In genomic region chr17:87041739-87042138, GRCm38 (mm10) we compare ENCODE assay signal across 10 mouse cellular contexts. TPM values are rescaled to one million over a fixed set of nuclear protein-coding genes. Genes with fewer than 3 reads are reported as not detected.
A peak's percentile ranks its signal among the peaks of the same experiment; 100 is the strongest.
DNase-seq lines count a peak whose midpoint lies in the region; ATAC-seq and TF ChIP-seq lines count a peak whose summit lies in the region.
"Had no signal": no experiment of that assay in that cellular context is flagged by ENCODE, and none has a peak within 500 bp of the region (broad histone marks: within the 10 kb centered on the region; RNA-seq: fewer than 3 reads in every experiment).

No protein-coding gene starts in this region.

- 63% methylated on average over 19 of the region's 19 CpGs for WGBS in midbrain, postnatal 0 days
- WGBS in hindbrain, embryonic 13.5 days, result 76% methylated on average over 19 of the region's 19 CpGs

- no peak for TF ChIP-seq CTCF in midbrain, postnatal 0 days (IDR thresholded peaks at IDR 0.05)

- H3K9me3 ChIP-seq in midbrain, postnatal 0 days (ENCODE audit: low read length), result no peaks in the 10 kb centered on the region
- no peaks in the 10 kb centered on the region for H3K9me3 ChIP-seq in hindbrain, embryonic 13.5 days
- H3K9me3 ChIP-seq: embryonic facial prominence, embryonic 12.5 days had no signal

- H3K4me1 ChIP-seq in midbrain, postnatal 0 days (ENCODE audit: insufficient read depth, low read length), result no peaks in the 10 kb centered on the region
- no peaks in the 10 kb centered on the region for H3K4me1 ChIP-seq in hindbrain, embryonic 13.5 days (replicated peaks)
- H3K4me1 ChIP-seq: embryonic facial prominence, embryonic 12.5 days had no signal

- no peak overlapping the region for H3K4me3 ChIP-seq in midbrain, postnatal 0 days (ENCODE audit: low read depth, low read length)
- H3K4me3 ChIP-seq in hindbrain, embryonic 13.5 days, result no peak overlapping the region
- H3K4me3 ChIP-seq: embryonic facial prominence, embryonic 12.5 days had no signal

- DNase-seq in heart, adult 11 months, result peak; percentile 82
- DNase-seq in heart, postnatal 10 days, result no peak
- peak; percentile 85 for DNase-seq in brain, adult 2 months (ENCODE audit: low read depth, low spot score)
- DNase-seq in layer of hippocampus, postnatal 36 days, result peak; percentile 26 to 37
- DNase-seq in midbrain, postnatal 0 days (ENCODE audit: low spot score), result no peak
- DNase-seq in testis, postnatal 14 days (ENCODE audit: low spot score), result no peak
- DNase-seq: kidney, adult 9 months had no signal

- ATAC-seq in midbrain, postnatal 0 days (ENCODE audit: low FRiP score), result 0 out of 2 replicates have a peak, but pooled peaks have one; percentile 15
- no peak for ATAC-seq in hindbrain, embryonic 13.5 days (ENCODE audit: low FRiP score)
- ATAC-seq in activated CD4-positive, CD25-positive, alpha-beta regulatory T cell, adult 4 months, result no peak

- H3K4me2 ChIP-seq in midbrain, postnatal 0 days (ENCODE audit: low read depth, low read length, poor library complexity, severe bottlenecking), result peak overlapping the region; percentile 18; the same call in 1 of the 2 replicates
- H3K4me2 ChIP-seq in hindbrain, embryonic 13.5 days, result no peak overlapping the region
- H3K4me2 ChIP-seq: embryonic facial prominence, embryonic 12.5 days had no signal

- H3K9ac ChIP-seq in midbrain, postnatal 0 days (replicated peaks; ENCODE audit: low read length, poor library complexity, severe bottlenecking), result no peak overlapping the region
- no peak overlapping the region for H3K9ac ChIP-seq in hindbrain, embryonic 13.5 days
- H3K9ac ChIP-seq: embryonic facial prominence, embryonic 12.5 days had no signal

- peaks cover 3% of the 10 kb centered on the region; the same call in 1 of the 2 replicates for H3K36me3 ChIP-seq in midbrain, postnatal 0 days (ENCODE audit: insufficient read depth, low read length)
- peaks cover 19% of the 10 kb centered on the region for H3K36me3 ChIP-seq in hindbrain, embryonic 13.5 days
- H3K36me3 ChIP-seq: embryonic facial prominence, embryonic 12.5 days had no signal

- intact Hi-C loops in heart, postnatal 10 days (cut with DNase I), result no loop called here

- H3K27ac ChIP-seq in midbrain, postnatal 0 days (ENCODE audit: low read depth, low read length), result no peak overlapping the region
- H3K27ac ChIP-seq in hindbrain, embryonic 13.5 days, result no peak overlapping the region
- H3K27ac ChIP-seq: embryonic facial prominence, embryonic 12.5 days had no signal

- H3K27me3 ChIP-seq in midbrain, postnatal 0 days (ENCODE audit: insufficient read depth, low read length), result no peaks in the 10 kb centered on the region
- no peaks in the 10 kb centered on the region for H3K27me3 ChIP-seq in hindbrain, embryonic 13.5 days
- H3K27me3 ChIP-seq: embryonic facial prominence, embryonic 12.5 days had no signal

RNA-seq across cellular contexts. Expression of gene Cript, which starts 16.4 kb away (rescaled TPM):
- total RNA-seq in heart, postnatal 10 days (2021), result 10 to 100 TPM; 49.5 to 49.6 TPM
- total RNA-seq in layer of hippocampus, postnatal 36 days (2021), result 10 to 100 TPM; 57.3 to 62.1 TPM
- 51.4 and 51.6 TPM in 2 replicates for total RNA-seq in midbrain, postnatal 0 days (2014; rRNA removed)
- 194 and 199 TPM in 2 replicates for polyA plus RNA-seq in midbrain, postnatal 0 days (2015; fragmentation: Nextera tagmentation; extraction: Ambion mirVana)
- polyA plus RNA-seq in hindbrain, embryonic 13.5 days (2015; fragmentation: Nextera tagmentation; extraction: Ambion mirVana), result 224 and 236 TPM in 2 replicates
- polyA plus RNA-seq in activated CD4-positive, CD25-positive, alpha-beta regulatory T cell, adult 4 months (2017; shearing (Covaris generic)), result 100 to 1,000 TPM; 110 to 115 TPM

RNA-seq across cellular contexts. Expression of gene Pigf, which starts 16.5 kb away (rescaled TPM):
- total RNA-seq in heart, postnatal 10 days (2021), result 1 to 10 TPM; 4.7 to 6.4 TPM
- total RNA-seq in layer of hippocampus, postnatal 36 days (2021), result 10 to 100 TPM; 18.2 to 19.9 TPM
- 21.6 and 22.0 TPM in 2 replicates for total RNA-seq in midbrain, postnatal 0 days (2014; rRNA removed)
- polyA plus RNA-seq in midbrain, postnatal 0 days (2015; fragmentation: Nextera tagmentation; extraction: Ambion mirVana), result 29.4 and 31.3 TPM in 2 replicates
- polyA plus RNA-seq in hindbrain, embryonic 13.5 days (2015; fragmentation: Nextera tagmentation; extraction: Ambion mirVana), result 36.8 and 37.0 TPM in 2 replicates
- polyA plus RNA-seq in activated CD4-positive, CD25-positive, alpha-beta regulatory T cell, adult 4 months (2017; shearing (Covaris generic)), result 10 to 100 TPM; 19.5 to 25.3 TPM

Comparison
In these comparisons a context has a peak if more than half of its experiments do, and no peak if none do; other contexts are left out.
1. DNase-seq: peak in heart, adult 11 months (single experiment), brain, adult 2 months (single experiment) and layer of hippocampus, postnatal 36 days (2 of 2); none in heart, postnatal 10 days (0 of 2), midbrain, postnatal 0 days (single experiment) and testis, postnatal 14 days (single experiment).